Mouse (Mus musculus): Measurements from ENCODE around the gene E2f2. TPM values are rescaled to one million over a fixed set of nuclear protein-coding genes. Genes with fewer than 3 reads are reported as not detected.

Gene E2f2
- 4.5 and 5.5 TPM in 2 replicates for polyA plus RNA-seq (2014; fragmentation: Nextera tagmentation; extraction: Ambion mirVana)

DNA sequence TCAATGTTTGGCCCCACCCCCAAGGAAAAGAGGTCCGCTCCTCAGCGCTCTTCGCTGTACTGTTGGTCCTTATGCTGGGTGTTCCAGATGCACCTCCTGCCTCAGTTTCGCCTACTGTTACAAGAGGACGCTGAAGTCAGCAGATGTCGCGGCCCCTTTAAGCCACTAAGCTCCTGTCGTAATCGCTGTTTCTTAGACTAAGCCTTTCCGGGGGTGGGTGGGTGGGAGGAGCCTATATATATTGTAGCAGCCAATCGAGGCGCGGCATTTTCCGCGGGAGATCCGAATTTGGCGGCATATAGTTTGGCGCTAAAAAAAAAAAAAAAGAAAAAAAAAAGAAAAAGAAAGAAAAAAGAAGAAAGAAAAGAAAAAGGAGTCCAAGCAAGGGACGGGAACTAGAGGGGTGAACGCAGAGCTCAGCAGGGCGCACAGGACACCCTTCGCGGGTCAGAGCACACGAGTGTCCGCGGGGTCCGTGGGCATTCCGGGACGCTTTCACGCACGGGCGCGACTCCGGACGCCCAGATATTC, at the start of gene E2f2:
Gene E2f2, plus strand, starts transcription at position 384 of the 531 bp plus-strand sequence.
- peak within 1 kb of the TSS; percentile 61 for H3K4me3 ChIP-seq (ENCODE audit: low read depth, low read length)
- H3K27me3 ChIP-seq (replicated peaks; ENCODE audit: control insufficient read depth, insufficient read depth, low read length): no peaks in the 10 kb centered on the region
- peak within 1 kb of the TSS; percentile 100 for H3K4me2 ChIP-seq (ENCODE audit: low read length)
- ATAC-seq (peak; percentile 74), DNase-seq (ENCODE audit: low spot score) (peak; percentile 91)
- H3K9me3 ChIP-seq (replicated peaks; ENCODE audit: control insufficient read depth, low read length): no peaks in the 10 kb centered on the region
- H3K27ac ChIP-seq (ENCODE audit: low read depth, low read length): peak within 1 kb of the TSS; percentile 55; the same call in 1 of the 2 replicates
- H3K4me1 ChIP-seq (ENCODE audit: control insufficient read depth, insufficient read depth, low read length): peaks cover 9% of the 10 kb centered on the region; the same call in 1 of the 2 replicates
- H3K36me3 ChIP-seq (ENCODE audit: control insufficient read depth, insufficient read depth, low read length): no peaks in the 10 kb centered on the region
- peak within 1 kb of the TSS; percentile 73 for H3K9ac ChIP-seq (ENCODE audit: low read length)
- WGBS: under 1% methylated on average over 35 of the region's 35 CpGs

DNA sequence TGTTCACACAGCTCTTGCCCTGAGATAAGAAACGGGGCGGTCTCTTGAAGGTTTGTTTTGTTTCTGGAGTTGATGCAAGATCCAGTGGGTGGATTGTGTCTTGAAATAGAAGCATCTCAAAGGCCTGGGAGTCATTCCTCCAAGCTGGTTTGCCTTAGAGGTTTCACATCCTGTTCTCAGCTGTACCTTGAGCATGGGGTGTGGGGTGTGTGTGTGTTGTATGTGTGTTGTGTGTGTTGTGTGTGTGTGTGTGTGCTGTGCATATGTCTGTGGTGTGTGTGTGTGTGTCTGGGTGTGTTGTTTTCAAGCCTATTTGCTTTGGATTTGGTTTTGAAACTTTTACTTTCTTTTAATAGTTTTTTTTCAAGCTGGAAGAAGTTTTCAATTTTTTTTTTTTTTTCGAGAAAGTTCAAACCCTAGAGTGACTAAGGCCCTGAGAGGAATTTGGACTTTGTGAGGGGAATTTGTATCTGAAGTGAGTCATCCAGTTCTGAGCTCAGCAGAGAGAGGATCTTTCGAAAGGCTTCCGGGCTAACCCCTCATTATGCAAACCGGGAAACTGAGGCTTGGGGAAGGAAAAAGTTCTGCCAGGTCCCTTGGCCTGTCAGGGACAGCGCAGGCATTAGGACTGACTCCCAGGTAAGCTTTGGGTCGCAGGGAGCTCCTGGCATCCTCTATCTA, 48.9 kb upstream of the E2f2 start:
- DNase-seq (ENCODE audit: low spot score) (no peak), ATAC-seq (no peak)
- H3K4me3 ChIP-seq (ENCODE audit: low read depth, low read length): no peak overlapping the region
- H3K4me1 ChIP-seq (ENCODE audit: control insufficient read depth, insufficient read depth, low read length): no peaks in the 10 kb centered on the region
- H3K9me3 ChIP-seq (replicated peaks; ENCODE audit: control insufficient read depth, low read length): no peaks in the 10 kb centered on the region
- H3K9ac ChIP-seq (ENCODE audit: low read length): no peak overlapping the region
- no peaks in the 10 kb centered on the region for H3K36me3 ChIP-seq (ENCODE audit: control insufficient read depth, insufficient read depth, low read length)
- no peaks in the 10 kb centered on the region for H3K27me3 ChIP-seq (replicated peaks; ENCODE audit: control insufficient read depth, insufficient read depth, low read length)
- no peak overlapping the region for H3K4me2 ChIP-seq (ENCODE audit: low read length)
- WGBS: 77% methylated on average over 8 of the region's 8 CpGs
- no peak overlapping the region for H3K27ac ChIP-seq (ENCODE audit: low read depth, low read length)

DNA sequence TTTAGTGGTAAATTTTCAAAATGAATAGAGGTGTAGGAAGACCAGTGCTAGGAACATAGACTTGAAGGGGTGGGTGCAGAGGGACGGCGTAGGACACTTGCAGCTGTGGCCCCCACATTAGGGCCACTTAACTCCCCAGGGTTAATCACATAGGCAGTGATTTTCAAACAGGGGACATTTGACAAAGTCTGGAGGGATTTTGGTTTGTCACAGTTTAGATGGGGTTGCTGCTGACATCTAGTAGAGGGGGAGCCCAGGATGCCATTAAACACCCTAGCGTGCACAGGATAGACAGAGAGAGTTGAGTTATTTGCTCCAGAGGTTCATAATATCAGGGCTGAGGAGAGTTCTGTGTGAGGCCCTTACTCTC, 48.4 kb upstream of the E2f2 start:
- H3K9ac ChIP-seq (ENCODE audit: low read length): no peak overlapping the region
- no peaks in the 10 kb centered on the region for H3K36me3 ChIP-seq (ENCODE audit: control insufficient read depth, insufficient read depth, low read length)
- H3K4me3 ChIP-seq (ENCODE audit: low read depth, low read length): no peak overlapping the region
- 96% methylated on average over 3 of the region's 3 CpGs for WGBS
- H3K27ac ChIP-seq (ENCODE audit: low read depth, low read length): no peak overlapping the region
- H3K27me3 ChIP-seq (replicated peaks; ENCODE audit: control insufficient read depth, insufficient read depth, low read length): no peaks in the 10 kb centered on the region
- H3K9me3 ChIP-seq (replicated peaks; ENCODE audit: control insufficient read depth, low read length): no peaks in the 10 kb centered on the region
- H3K4me1 ChIP-seq (ENCODE audit: control insufficient read depth, insufficient read depth, low read length): no peaks in the 10 kb centered on the region
- DNase-seq (ENCODE audit: low spot score) (no peak), ATAC-seq (no peak)
- no peak overlapping the region for H3K4me2 ChIP-seq (ENCODE audit: low read length)

DNA sequence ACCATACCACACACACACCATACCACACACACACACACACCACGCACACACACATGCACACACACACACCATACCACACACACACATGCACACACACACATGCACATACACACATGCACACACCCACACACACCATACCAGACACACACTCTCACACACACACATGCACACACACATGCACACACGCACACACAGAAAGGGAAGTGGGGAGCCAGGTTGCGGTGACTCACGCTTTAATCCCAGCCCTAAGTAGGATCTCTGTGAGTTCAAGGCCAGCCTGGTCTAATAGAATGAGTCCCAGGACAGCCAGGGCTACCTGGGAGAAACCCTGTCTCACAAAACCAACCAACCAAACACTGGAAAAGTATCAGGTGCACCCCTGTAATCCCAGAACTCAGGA, 47.6 kb upstream of the E2f2 start:
- Histone ChIP-seq H3K9me3 (replicated peaks; ENCODE audit: control insufficient read depth, low read length) (no peaks in the 10 kb centered on the region), H3K36me3 (ENCODE audit: control insufficient read depth, insufficient read depth, low read length) (no peaks in the 10 kb centered on the region), H3K4me3 (ENCODE audit: low read depth, low read length) (no peak overlapping the region), H3K27me3 (replicated peaks; ENCODE audit: control insufficient read depth, insufficient read depth, low read length) (no peaks in the 10 kb centered on the region), H3K4me2 (ENCODE audit: low read length) (no peak overlapping the region), H3K9ac (ENCODE audit: low read length) (no peak overlapping the region), H3K4me1 (ENCODE audit: control insufficient read depth, insufficient read depth, low read length) (no peaks in the 10 kb centered on the region), H3K27ac (ENCODE audit: low read depth, low read length) (no peak overlapping the region)
- 98% methylated on average over 4 of the region's 4 CpGs for WGBS
- no peak for DNase-seq (ENCODE audit: low spot score)
- ATAC-seq: no peak

DNA sequence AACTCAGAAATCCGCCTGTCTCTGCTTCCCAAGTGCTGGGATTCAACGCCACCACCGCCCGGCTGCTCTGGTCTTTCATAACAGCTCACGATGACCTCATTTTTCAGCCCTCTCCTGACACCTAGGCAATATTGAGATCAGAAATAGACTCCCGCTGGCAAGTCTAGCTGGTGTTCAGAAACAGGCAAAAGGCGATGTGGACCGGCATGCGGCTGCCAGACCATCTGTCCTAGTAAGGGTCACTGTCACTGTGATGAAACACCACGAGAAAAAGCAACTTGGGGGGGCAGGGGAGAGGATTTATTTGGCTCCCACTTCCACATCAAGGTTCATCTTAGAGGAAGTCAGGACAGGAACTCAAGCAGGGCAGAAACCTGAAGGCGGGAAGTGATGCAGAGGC, 46.7 kb upstream of the E2f2 start:
- H3K4me2 ChIP-seq (ENCODE audit: low read length): no peak overlapping the region
- no peaks in the 10 kb centered on the region for H3K4me1 ChIP-seq (ENCODE audit: control insufficient read depth, insufficient read depth, low read length)
- DNase-seq (ENCODE audit: low spot score): no peak
- H3K9me3 ChIP-seq (replicated peaks; ENCODE audit: control insufficient read depth, low read length): no peaks in the 10 kb centered on the region
- WGBS: 90% methylated on average over 11 of the region's 11 CpGs
- H3K9ac ChIP-seq (ENCODE audit: low read length): no peak overlapping the region
- no peaks in the 10 kb centered on the region for H3K27me3 ChIP-seq (replicated peaks; ENCODE audit: control insufficient read depth, insufficient read depth, low read length)
- H3K36me3 ChIP-seq (ENCODE audit: control insufficient read depth, insufficient read depth, low read length): no peaks in the 10 kb centered on the region
- no peak overlapping the region for H3K27ac ChIP-seq (ENCODE audit: low read depth, low read length)
- ATAC-seq: no peak
- H3K4me3 ChIP-seq (ENCODE audit: low read depth, low read length): no peak overlapping the region

DNA sequence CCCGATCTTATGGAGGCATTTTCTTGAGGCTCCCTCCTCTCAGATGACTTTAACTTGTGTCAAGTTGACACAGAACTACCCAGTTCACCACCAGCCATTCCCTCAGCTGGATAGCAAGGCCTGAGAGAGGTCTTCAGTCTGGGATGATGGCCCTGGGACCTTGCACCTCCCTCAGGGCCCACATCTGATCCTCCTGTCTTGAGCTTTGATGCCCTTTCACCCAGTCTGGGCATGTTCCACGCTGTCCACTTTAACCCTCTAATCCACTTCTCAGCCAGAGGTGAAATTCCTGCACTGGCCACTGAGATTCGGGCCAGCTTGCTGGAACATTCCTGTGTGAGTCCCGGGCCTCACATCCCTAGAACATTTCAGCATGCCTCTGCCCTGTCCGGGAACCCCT, 46.2 kb upstream of the E2f2 start:
- Histone ChIP-seq H3K4me2 (ENCODE audit: low read length) (no peak overlapping the region), H3K36me3 (ENCODE audit: control insufficient read depth, insufficient read depth, low read length) (no peaks in the 10 kb centered on the region), H3K27ac (ENCODE audit: low read depth, low read length) (no peak overlapping the region), H3K4me1 (ENCODE audit: control insufficient read depth, insufficient read depth, low read length) (no peaks in the 10 kb centered on the region), H3K9me3 (replicated peaks; ENCODE audit: control insufficient read depth, low read length) (no peaks in the 10 kb centered on the region), H3K4me3 (ENCODE audit: low read depth, low read length) (no peak overlapping the region), H3K27me3 (replicated peaks; ENCODE audit: control insufficient read depth, insufficient read depth, low read length) (no peaks in the 10 kb centered on the region), H3K9ac (ENCODE audit: low read length) (no peak overlapping the region)
- WGBS: 83% methylated on average over 5 of the region's 5 CpGs
- no peak for DNase-seq (ENCODE audit: low spot score)
- no peak for ATAC-seq

DNA sequence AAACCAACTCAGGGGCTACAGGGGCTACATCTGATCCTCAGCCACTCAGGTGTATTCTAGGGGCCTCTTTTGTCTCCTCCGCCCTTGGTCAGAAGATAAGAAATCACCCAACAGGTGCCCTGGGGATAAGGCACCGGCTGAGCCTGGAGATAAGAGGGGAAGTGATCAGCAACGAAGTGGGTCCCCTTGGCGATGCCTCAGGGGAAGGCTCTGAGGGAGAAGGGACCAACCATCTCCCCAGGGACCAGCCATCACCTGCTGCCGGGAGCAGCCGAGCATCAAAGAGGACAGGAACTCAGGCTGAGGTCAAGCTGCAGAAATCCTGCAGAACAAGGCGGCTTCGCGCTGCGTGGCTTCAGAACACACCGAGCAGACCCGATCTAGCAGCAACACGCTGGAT, 44.5 kb upstream of the E2f2 start:
- Histone ChIP-seq H3K36me3 (ENCODE audit: control insufficient read depth, insufficient read depth, low read length) (no peaks in the 10 kb centered on the region), H3K9me3 (replicated peaks; ENCODE audit: control insufficient read depth, low read length) (no peaks in the 10 kb centered on the region), H3K27ac (ENCODE audit: low read depth, low read length) (no peak overlapping the region), H3K27me3 (replicated peaks; ENCODE audit: control insufficient read depth, insufficient read depth, low read length) (no peaks in the 10 kb centered on the region), H3K4me2 (ENCODE audit: low read length) (no peak overlapping the region), H3K4me1 (ENCODE audit: control insufficient read depth, insufficient read depth, low read length) (no peaks in the 10 kb centered on the region), H3K9ac (ENCODE audit: low read length) (no peak overlapping the region), H3K4me3 (ENCODE audit: low read depth, low read length) (no peak overlapping the region)
- ATAC-seq: no peak
- WGBS: 79% methylated on average over 13 of the region's 13 CpGs
- no peak for DNase-seq (ENCODE audit: low spot score)

DNA sequence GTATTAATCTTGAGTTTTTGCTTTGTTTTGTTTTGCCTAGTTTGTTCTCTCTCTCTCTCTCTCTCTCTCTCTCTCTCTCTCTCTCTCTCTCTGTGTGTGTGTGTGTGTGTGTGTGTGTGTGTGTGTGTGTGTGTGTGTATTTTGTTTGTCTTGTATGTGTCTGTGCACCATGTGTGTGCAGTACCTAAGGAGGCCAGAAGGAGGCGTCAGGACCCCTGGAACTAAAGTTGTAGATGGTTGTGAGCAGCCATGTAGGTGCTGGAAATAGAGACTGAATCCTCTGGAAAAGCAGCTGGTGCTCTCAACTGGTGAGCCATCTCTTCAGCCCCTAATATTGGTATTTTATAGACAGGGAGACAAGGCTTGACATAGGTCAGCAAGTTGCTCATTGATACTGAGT, 42.4 kb upstream of the E2f2 start:
- ATAC-seq: no peak
- no peak overlapping the region for H3K4me3 ChIP-seq (ENCODE audit: low read depth, low read length)
- H3K27me3 ChIP-seq (replicated peaks; ENCODE audit: control insufficient read depth, insufficient read depth, low read length): no peaks in the 10 kb centered on the region
- no peak overlapping the region for H3K4me2 ChIP-seq (ENCODE audit: low read length)
- no peak overlapping the region for H3K27ac ChIP-seq (ENCODE audit: low read depth, low read length)
- no peaks in the 10 kb centered on the region for H3K36me3 ChIP-seq (ENCODE audit: control insufficient read depth, insufficient read depth, low read length)
- H3K4me1 ChIP-seq (ENCODE audit: control insufficient read depth, insufficient read depth, low read length): peaks cover 14% of the 10 kb centered on the region
- WGBS: 80% methylated on average over 1 of the region's 1 CpGs
- no peak for DNase-seq (ENCODE audit: low spot score)
- H3K9ac ChIP-seq (ENCODE audit: low read length): no peak overlapping the region
- H3K9me3 ChIP-seq (replicated peaks; ENCODE audit: control insufficient read depth, low read length): no peaks in the 10 kb centered on the region

DNA sequence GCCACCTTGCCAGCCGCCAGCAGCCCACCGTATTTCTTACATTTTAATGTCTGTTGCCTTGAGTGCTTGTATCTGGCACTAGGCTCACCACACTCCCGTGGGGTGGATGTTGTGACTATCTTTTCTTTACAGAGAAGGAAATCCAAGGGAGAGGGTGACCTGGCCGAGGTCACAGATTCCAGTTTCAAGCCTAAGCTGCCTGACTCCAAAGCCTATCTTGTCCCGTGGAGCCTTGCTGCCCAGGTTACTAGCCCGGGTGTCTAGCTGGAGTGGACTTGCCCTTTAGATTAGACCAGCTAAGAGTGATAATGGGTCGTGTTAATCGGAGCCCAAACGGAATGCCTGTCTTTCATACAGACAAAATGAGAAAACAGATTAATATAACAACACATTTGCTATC, 38.4 kb upstream of the E2f2 start:
- no peak overlapping the region for H3K4me3 ChIP-seq (ENCODE audit: low read depth, low read length)

More for the DNA sequence above, 38.4 kb upstream of the E2f2 start:
- H3K4me1 ChIP-seq (ENCODE audit: control insufficient read depth, insufficient read depth, low read length): peaks cover 27% of the 10 kb centered on the region
- DNase-seq (ENCODE audit: low spot score) (no peak), ATAC-seq (no peak)
- WGBS: 19% methylated on average over 9 of the region's 9 CpGs
- H3K27ac ChIP-seq (ENCODE audit: low read depth, low read length): peak overlapping the region; percentile 97
- no peaks in the 10 kb centered on the region for H3K9me3 ChIP-seq (replicated peaks; ENCODE audit: control insufficient read depth, low read length)
- H3K9ac ChIP-seq (ENCODE audit: low read length): peak overlapping the region; percentile 77
- H3K27me3 ChIP-seq (replicated peaks; ENCODE audit: control insufficient read depth, insufficient read depth, low read length): no peaks in the 10 kb centered on the region
- no peaks in the 10 kb centered on the region for H3K36me3 ChIP-seq (ENCODE audit: control insufficient read depth, insufficient read depth, low read length)
- H3K4me2 ChIP-seq (ENCODE audit: low read length): peak overlapping the region; percentile 76
